Mouse (Mus musculus): Measurements from ENCODE around the gene Tomm34. TPM values are rescaled to one million over a fixed set of nuclear protein-coding genes. Genes with fewer than 3 reads are reported as not detected.

The Tomm34 gene
- polyA plus RNA-seq, 1 experiment from 2014 or later = 19.1 TPM

- no peak overlapping the region for H3K9ac ChIP-seq
- H3K36me3 ChIP-seq (replicated peaks) = peaks cover 62% of the 10 kb centered on the region
- H3K4me2 ChIP-seq = no peak overlapping the region
- WGBS (ENCODE audit: insufficient replicate concordance) = 87% methylated on average over 11 of the region's 11 CpGs
- H3K4me3 ChIP-seq (replicated peaks) = no peak overlapping the region
- no peak overlapping the region for H3K27ac ChIP-seq (replicated peaks)
- no peaks in the 10 kb centered on the region for H3K4me1 ChIP-seq (replicated peaks)
- H3K9me3 ChIP-seq (replicated peaks) = no peaks in the 10 kb centered on the region
- no peak for ATAC-seq (ENCODE audit: insufficient read depth)
- H3K27me3 ChIP-seq = no peaks in the 10 kb centered on the region
Measured at GRCm38 (mm10) chr2:164098603-164099250, 27.8 kb upstream of the Tomm34 start.

DNA sequence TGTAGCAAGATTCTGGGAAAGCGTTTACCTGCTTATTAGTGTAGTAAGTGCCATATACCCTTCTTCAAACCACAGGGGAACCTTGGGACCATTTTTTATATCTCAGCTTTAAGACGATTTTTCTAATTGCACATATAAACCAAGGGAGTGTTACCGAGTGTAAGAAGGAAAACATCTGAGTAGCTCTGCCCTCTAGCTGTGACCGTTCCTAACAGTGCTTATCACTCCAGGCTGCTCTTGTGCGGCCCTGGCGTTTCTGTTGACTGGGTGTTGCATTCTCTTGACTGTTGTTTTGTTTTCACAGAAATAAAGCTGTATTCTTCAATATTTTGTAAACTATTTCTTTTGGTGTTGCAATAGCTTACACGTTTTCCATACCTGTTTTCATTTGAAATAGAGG lies 23.2 kb upstream of the Tomm34 start:
- peaks cover 54% of the 10 kb centered on the region for H3K36me3 ChIP-seq (replicated peaks)
- H3K27me3 ChIP-seq = no peaks in the 10 kb centered on the region
- no peak overlapping the region for H3K4me2 ChIP-seq
- no peak overlapping the region for H3K4me3 ChIP-seq (replicated peaks)
- no peak overlapping the region for H3K27ac ChIP-seq (replicated peaks)
- no peak for ATAC-seq (ENCODE audit: insufficient read depth)
- H3K9me3 ChIP-seq (replicated peaks) = no peaks in the 10 kb centered on the region
- H3K4me1 ChIP-seq (replicated peaks) = no peaks in the 10 kb centered on the region
- no peak overlapping the region for H3K9ac ChIP-seq
- WGBS (ENCODE audit: insufficient replicate concordance) = 42% methylated on average over 7 of the region's 7 CpGs

DNA sequence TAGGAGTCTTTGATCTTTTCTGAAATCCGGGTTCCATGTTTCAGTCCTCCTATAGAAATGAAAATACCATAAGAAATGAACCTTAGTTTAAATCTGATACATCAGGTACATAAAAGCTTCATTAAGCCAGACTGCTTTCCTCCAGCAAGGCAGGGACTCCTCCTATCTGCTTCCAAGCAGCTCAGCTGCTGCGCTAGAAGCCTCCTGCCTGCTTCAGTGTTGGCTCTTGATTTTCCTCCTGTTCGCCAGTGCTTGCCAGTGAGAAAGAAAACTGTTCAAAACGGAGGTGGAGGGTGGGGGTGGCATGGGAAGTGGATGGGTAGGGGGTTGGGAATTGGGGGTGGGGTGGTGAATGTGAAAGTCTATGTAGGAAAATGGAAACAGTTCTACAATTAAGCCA lies 18.5 kb upstream of the Tomm34 start:
- Histone ChIP-seq H3K27ac (replicated peaks) (no peak overlapping the region), H3K27me3 (no peaks in the 10 kb centered on the region), H3K4me1 (replicated peaks) (no peaks in the 10 kb centered on the region), H3K36me3 (replicated peaks) (peaks cover 59% of the 10 kb centered on the region), H3K4me3 (replicated peaks) (no peak overlapping the region), H3K9me3 (replicated peaks) (no peaks in the 10 kb centered on the region), H3K4me2 (no peak overlapping the region), H3K9ac (no peak overlapping the region)
- ATAC-seq (ENCODE audit: insufficient read depth) = no peak
- WGBS (ENCODE audit: insufficient replicate concordance) = 75% methylated on average over 4 of the region's 4 CpGs

GRCm38 (mm10) chr2:164087416-164088017 lies 16.5 kb upstream of the Tomm34 start:
- Histone ChIP-seq H3K4me2 (no peak overlapping the region), H3K27ac (replicated peaks) (no peak overlapping the region), H3K4me1 (replicated peaks) (no peaks in the 10 kb centered on the region), H3K36me3 (replicated peaks) (peaks cover 77% of the 10 kb centered on the region), H3K27me3 (no peaks in the 10 kb centered on the region), H3K4me3 (replicated peaks) (no peak overlapping the region), H3K9ac (no peak overlapping the region), H3K9me3 (replicated peaks) (no peaks in the 10 kb centered on the region)
- no peak for ATAC-seq (ENCODE audit: insufficient read depth)
- WGBS (ENCODE audit: insufficient replicate concordance) = 50% methylated on average over 6 of the region's 6 CpGs

DNA sequence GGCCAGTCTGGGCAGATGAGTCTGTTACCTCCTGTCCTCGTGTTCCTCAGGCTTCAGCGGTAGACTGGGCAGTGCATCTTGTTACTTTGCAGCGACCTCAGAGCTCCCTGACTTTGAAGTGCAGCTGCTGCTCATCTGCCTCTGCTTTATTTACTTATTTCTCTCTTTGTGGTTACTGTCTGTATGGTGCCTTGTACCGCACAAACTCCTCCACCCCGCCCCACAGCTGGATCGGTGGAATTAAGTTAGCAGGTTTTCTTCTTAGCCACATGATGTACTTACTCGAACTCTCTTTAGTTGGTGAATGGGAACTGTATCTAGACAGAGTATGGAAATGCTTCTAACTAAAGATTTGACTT lies 13.4 kb upstream of the Tomm34 start:
- peak overlapping the region; percentile 16; the same call in 1 of the 2 replicates for H3K4me2 ChIP-seq
- H3K9ac ChIP-seq = no peak overlapping the region
- no peaks in the 10 kb centered on the region for H3K9me3 ChIP-seq (replicated peaks)
- 35% methylated on average over 7 of the region's 7 CpGs for whole genome bisulfite sequencing (ENCODE audit: insufficient replicate concordance)
- no peak overlapping the region; the same call in none of the 2 replicates for H3K27ac ChIP-seq (replicated peaks)
- ATAC-seq (ENCODE audit: insufficient read depth) = no peak
- H3K36me3 ChIP-seq (replicated peaks) = peaks cover 82% of the 10 kb centered on the region
- peaks cover 5% of the 10 kb centered on the region for H3K4me1 ChIP-seq (replicated peaks)
- H3K4me3 ChIP-seq (replicated peaks) = peak overlapping the region; percentile 7; the same call in 1 of the 2 replicates
- H3K27me3 ChIP-seq = no peaks in the 10 kb centered on the region

- ATAC-seq (ENCODE audit: insufficient read depth) = peak; percentile 51; the same call in 1 of the 2 replicates
- Histone ChIP-seq H3K4me1 (replicated peaks) (peaks cover 10% of the 10 kb centered on the region), H3K9ac (no peak overlapping the region), H3K4me3 (replicated peaks) (peak overlapping the region; percentile 7; the same call in 1 of the 2 replicates), H3K27me3 (no peaks in the 10 kb centered on the region), H3K36me3 (replicated peaks) (peaks cover 77% of the 10 kb centered on the region), H3K4me2 (peak overlapping the region; percentile 16), H3K9me3 (replicated peaks) (no peaks in the 10 kb centered on the region), H3K27ac (replicated peaks) (peak overlapping the region; percentile 66)
- WGBS (ENCODE audit: insufficient replicate concordance) = 32% methylated on average over 19 of the region's 19 CpGs
Measured at GRCm38 (mm10) chr2:164083609-164084341, 12.8 kb upstream of the Tomm34 start.

DNA sequence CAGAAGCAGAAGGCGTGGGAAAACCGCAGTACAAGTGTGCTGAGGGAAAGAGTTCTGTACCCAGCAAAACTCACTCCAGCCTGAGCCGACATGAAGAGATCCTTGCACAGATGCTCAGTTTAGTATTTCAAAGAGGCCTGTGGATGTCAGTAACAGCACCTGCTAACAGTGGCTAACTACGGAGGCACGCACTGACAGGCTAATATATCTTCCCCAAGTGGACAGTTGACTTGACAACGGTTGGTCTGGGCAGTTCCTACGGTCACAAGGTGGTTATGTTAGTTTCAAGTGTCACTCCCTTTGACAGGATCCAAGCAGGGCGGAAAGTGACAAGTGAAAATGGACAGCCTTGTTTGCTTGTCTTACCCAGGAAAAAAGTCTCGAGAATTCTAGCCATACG lies 11.2 kb upstream of the Tomm34 start:
- no peak overlapping the region for H3K27ac ChIP-seq (replicated peaks)
- no peak overlapping the region for H3K9ac ChIP-seq
- WGBS (ENCODE audit: insufficient replicate concordance) = 73% methylated on average over 10 of the region's 10 CpGs
- H3K4me1 ChIP-seq (replicated peaks) = peaks cover 17% of the 10 kb centered on the region
- H3K4me3 ChIP-seq (replicated peaks) = no peak overlapping the region
- ATAC-seq (ENCODE audit: insufficient read depth) = no peak
- no peaks in the 10 kb centered on the region for H3K9me3 ChIP-seq (replicated peaks)
- H3K4me2 ChIP-seq = no peak overlapping the region
- no peaks in the 10 kb centered on the region for H3K27me3 ChIP-seq
- H3K36me3 ChIP-seq (replicated peaks) = peaks cover 64% of the 10 kb centered on the region

DNA sequence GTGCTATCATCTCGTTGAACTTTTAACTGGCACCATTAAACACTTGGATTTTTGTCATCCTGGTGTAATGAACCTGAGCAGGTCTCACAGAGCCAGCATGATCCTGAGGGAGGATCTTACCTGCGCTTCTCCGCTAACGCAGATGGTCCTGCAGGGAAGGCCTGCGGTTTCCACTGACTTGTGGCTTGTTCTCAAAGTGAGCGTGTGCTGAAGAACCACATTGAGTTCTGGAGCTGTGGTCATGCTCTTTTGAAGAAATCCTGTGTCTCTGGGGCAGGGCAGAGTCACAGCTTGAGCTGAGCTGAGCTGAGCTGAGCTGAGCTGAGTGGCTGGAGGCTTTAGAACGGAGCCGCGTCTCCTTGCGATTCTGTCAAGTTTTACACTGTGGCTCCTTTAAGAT lies 10.6 kb upstream of the Tomm34 start:
- 87% methylated on average over 10 of the region's 10 CpGs for WGBS (ENCODE audit: insufficient replicate concordance)
- no peak for ATAC-seq (ENCODE audit: insufficient read depth)
- peaks cover 20% of the 10 kb centered on the region for H3K4me1 ChIP-seq (replicated peaks)
- peaks cover 58% of the 10 kb centered on the region for H3K36me3 ChIP-seq (replicated peaks)
- no peaks in the 10 kb centered on the region for H3K9me3 ChIP-seq (replicated peaks)
- H3K27me3 ChIP-seq = no peaks in the 10 kb centered on the region
- H3K9ac ChIP-seq = no peak overlapping the region
- no peak overlapping the region for H3K4me3 ChIP-seq (replicated peaks)
- no peak overlapping the region for H3K4me2 ChIP-seq
- H3K27ac ChIP-seq (replicated peaks) = no peak overlapping the region

DNA sequence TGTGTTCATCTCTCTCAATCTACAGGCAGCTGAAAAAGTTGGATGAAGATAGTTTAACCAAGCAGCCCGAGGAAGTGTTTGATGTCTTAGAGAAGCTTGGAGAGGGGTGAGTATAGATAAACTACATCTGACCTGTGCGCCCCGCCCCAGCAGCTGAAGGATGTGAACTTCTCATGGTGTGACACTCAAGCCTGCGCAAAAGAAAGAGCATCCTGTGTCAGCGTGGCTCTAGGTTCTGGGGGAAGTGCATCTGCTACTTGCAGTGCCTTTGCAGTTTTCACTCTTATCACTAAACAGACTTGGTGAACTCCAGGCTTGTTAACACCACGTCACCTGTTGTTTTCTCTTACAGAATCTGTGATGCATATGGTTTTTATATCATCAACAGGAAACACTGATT lies 8.5 kb upstream of the Tomm34 start:
- Histone ChIP-seq H3K4me1 (replicated peaks) (peaks cover 39% of the 10 kb centered on the region), H3K4me2 (no peak overlapping the region), H3K27ac (replicated peaks) (no peak overlapping the region), H3K9me3 (replicated peaks) (no peaks in the 10 kb centered on the region), H3K27me3 (no peaks in the 10 kb centered on the region), H3K36me3 (replicated peaks) (peaks cover 50% of the 10 kb centered on the region), H3K4me3 (replicated peaks) (no peak overlapping the region), H3K9ac (no peak overlapping the region)
- no peak for ATAC-seq (ENCODE audit: insufficient read depth)
- 35% methylated on average over 6 of the region's 6 CpGs for WGBS (ENCODE audit: insufficient replicate concordance)

DNA sequence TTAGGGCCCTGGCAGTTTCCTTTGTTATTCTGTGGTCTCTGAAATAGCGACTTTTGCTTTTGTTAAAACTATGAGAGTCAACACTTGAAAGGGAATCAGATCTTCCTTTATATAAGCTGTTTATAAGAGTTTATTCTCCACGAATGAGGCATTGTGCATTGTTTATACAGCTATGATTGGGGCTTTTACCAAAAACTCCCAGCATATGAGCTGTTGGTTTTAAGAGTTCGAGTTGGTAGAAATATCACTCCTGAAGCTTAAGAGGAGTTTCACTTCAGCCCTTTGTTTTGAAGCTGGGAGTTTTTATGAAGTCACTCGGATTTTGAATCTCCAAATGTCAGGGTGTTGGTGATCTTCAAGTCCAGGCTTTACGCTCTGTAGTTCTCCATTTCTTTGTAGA lies 6.9 kb upstream of the Tomm34 start:
- Histone ChIP-seq H3K4me2 (no peak overlapping the region), H3K4me3 (replicated peaks) (no peak overlapping the region), H3K27me3 (no peaks in the 10 kb centered on the region), H3K36me3 (replicated peaks) (peaks cover 35% of the 10 kb centered on the region), H3K4me1 (replicated peaks) (peaks cover 42% of the 10 kb centered on the region), H3K9ac (no peak overlapping the region), H3K27ac (replicated peaks) (no peak overlapping the region), H3K9me3 (replicated peaks) (no peaks in the 10 kb centered on the region)
- 47% methylated on average over 5 of the region's 5 CpGs for WGBS (ENCODE audit: insufficient replicate concordance)
- no peak for ATAC-seq (ENCODE audit: insufficient read depth)

- H3K4me1 ChIP-seq (replicated peaks) = peaks cover 42% of the 10 kb centered on the region
- peaks cover 27% of the 10 kb centered on the region for H3K36me3 ChIP-seq (replicated peaks)
- H3K27ac ChIP-seq (replicated peaks) = no peak overlapping the region
- H3K4me2 ChIP-seq = no peak overlapping the region
- H3K27me3 ChIP-seq = no peaks in the 10 kb centered on the region
- ATAC-seq (ENCODE audit: insufficient read depth) = no peak
- no peak overlapping the region for H3K9ac ChIP-seq
- no peak overlapping the region for H3K4me3 ChIP-seq (replicated peaks)
- 79% methylated on average over 8 of the region's 8 CpGs for WGBS (ENCODE audit: insufficient replicate concordance)
- H3K9me3 ChIP-seq (replicated peaks) = no peaks in the 10 kb centered on the region
Measured at GRCm38 (mm10) chr2:164076874-164077425, 6.0 kb upstream of the Tomm34 start.
